Mouse (Mus musculus) G1E (cell line): ENCODE data around the gene Alpl. TPM values are rescaled to one million over a fixed set of nuclear protein-coding genes. Genes with fewer than 3 reads are reported as not detected.

ENCODE experiments used
- ATAC-seq: 2 replicates; pipeline ENCODE4 v1.8.0; 2016; ENCODE audit warnings: mild to moderate bottlenecking; ENCODE audit not compliant: insufficient number of reproducible peaks, poor library complexity, low FRiP score, severe bottlenecking; ENCODE audit errors: extremely low read depth
- DNase-seq: peaks from one replicate; pipeline ENCODE4 v3.0.0; 2012; ENCODE audit warnings: low spot score
- H3K27me3 ChIP-seq: 2 replicates; pipeline ENCODE4 v1.6.1; 2012; ENCODE audit warnings: mild to moderate bottlenecking, low read length, inconsistent platforms; ENCODE audit not compliant: insufficient read depth
- H3K36me3 ChIP-seq: replicated peaks from 2 replicates; pipeline ENCODE3; 2012; ENCODE audit warnings: mild to moderate bottlenecking, inconsistent platforms
- H3K4me1 ChIP-seq: 2 replicates; pipeline ENCODE4 v1.6.1; 2012; ENCODE audit warnings: low read depth, low read length, inconsistent platforms, mixed read lengths; ENCODE audit not compliant: insufficient read depth
- H3K4me3 ChIP-seq: 2 replicates; pipeline ENCODE4 v1.5.1; 2012; ENCODE audit warnings: low read depth, mild to moderate bottlenecking, inconsistent platforms, low read length, moderate library complexity, mixed read lengths
- H3K9me3 ChIP-seq: replicated peaks from 2 replicates; pipeline ENCODE4 v1.6.1; 2012; ENCODE audit warnings: inconsistent platforms
- CTCF ChIP-seq: IDR thresholded peaks from 2 replicates; pipeline ENCODE4 v1.5.1; 2012; ENCODE audit warnings: low read depth, low read length, inconsistent platforms, mixed read lengths
- GATA1 ChIP-seq: IDR thresholded peaks from 2 replicates; pipeline ENCODE4 v1.6.1; 2012; ENCODE audit warnings: borderline replicate concordance, low read length, inconsistent platforms, mixed read lengths
- GATA2 ChIP-seq: IDR thresholded peaks from 2 replicates; pipeline ENCODE4 v1.6.1; 2012; ENCODE audit warnings: low read depth, low read length, inconsistent platforms, borderline replicate concordance
- POLR2AphosphoS5 ChIP-seq: IDR thresholded peaks from 2 replicates; pipeline ENCODE4 v1.6.1; 2012; ENCODE audit warnings: low read depth, low read length, inconsistent platforms; ENCODE audit not compliant: insufficient replicate concordance
- TAL1 ChIP-seq: conservative IDR thresholded peaks from 2 replicates; pipeline ENCODE4 v1.6.1; 2012; ENCODE audit warnings: low read depth, low read length, inconsistent platforms, mixed read lengths
- polyA plus RNA-seq: library from polyadenylated mRNA; stranded (reverse); fragments of >175 nt; gene quantifications from 2 replicates; pipeline ENCODE4 v1.2.3, GENCODE M21; 2012
- total RNA-seq, 2 experiments: library from RNA; stranded (forward) in 1 of 2; stranded (reverse) in 1 of 2; fragments of 200-1000 nt in 1 of 2; fragments of >200 nt in 1 of 2; fragmentation: Nextera tagmentation in 1 of 2; gene quantifications; 2 replicates each; pipeline ENCODE4 v1.2.3; 2014 to 2017

Alpl gene
- total and polyA plus RNA-seq, 3 experiments = not detected

GRCm38 (mm10) chr4:137784741-137785140 is 11.4 kb downstream of the Alpl start:
- DNase-seq (no peak), ATAC-seq (no peak)
- H3K27me3 ChIP-seq = peaks cover 8% of the 10 kb centered on the region
- H3K4me3 ChIP-seq = no peak overlapping the region
- no peaks in the 10 kb centered on the region for H3K9me3 ChIP-seq
- TF ChIP-seq POLR2AphosphoS5 = no peak
- no peaks in the 10 kb centered on the region for H3K4me1 ChIP-seq
- no peaks in the 10 kb centered on the region for H3K36me3 ChIP-seq

- H3K36me3 ChIP-seq = no peaks in the 10 kb centered on the region
These were observed 12.5 kb downstream of the Alpl start for GRCm38 (mm10) chr4:137783541-137784191.

DNA sequence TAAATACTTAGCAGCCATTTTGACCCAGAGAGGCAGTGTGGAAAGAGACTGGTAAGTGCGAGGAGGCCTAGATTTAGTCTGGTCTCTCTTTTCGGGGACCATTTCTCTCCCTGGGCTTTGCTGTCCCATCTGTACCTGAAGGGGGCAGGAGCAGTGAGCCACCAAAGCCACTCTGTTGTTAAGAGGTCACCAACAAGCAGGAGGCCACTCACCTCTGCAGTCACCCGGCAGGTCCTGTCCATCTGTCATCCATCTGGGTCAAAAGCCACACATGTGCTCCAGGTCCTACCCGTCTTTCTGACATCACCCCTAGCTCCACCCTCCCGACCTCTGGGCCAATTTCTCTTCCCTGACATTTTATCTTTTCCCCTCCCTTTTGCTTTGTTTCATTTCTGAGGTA is 14.2 kb downstream of the Alpl start:
- no peak overlapping the region for H3K4me3 ChIP-seq
- ATAC-seq (no peak), DNase-seq (no peak)
- H3K4me1 ChIP-seq = no peaks in the 10 kb centered on the region
- H3K9me3 ChIP-seq = no peaks in the 10 kb centered on the region
- TF ChIP-seq POLR2AphosphoS5 (no peak), TAL1 (no peak), GATA1 (no peak), CTCF (no peak)
- no peaks in the 10 kb centered on the region for H3K36me3 ChIP-seq
- peaks cover 8% of the 10 kb centered on the region for H3K27me3 ChIP-seq

More at GRCm38 (mm10) chr4:137783541-137784191, 12.5 kb downstream of the Alpl start:
- no peaks in the 10 kb centered on the region for H3K4me1 ChIP-seq
- no peaks in the 10 kb centered on the region for H3K9me3 ChIP-seq
- H3K27me3 ChIP-seq = peaks cover 8% of the 10 kb centered on the region
- no peak for TF ChIP-seq CTCF
- TF ChIP-seq GATA1 = no peak
- TF ChIP-seq POLR2AphosphoS5 = no peak
- TF ChIP-seq TAL1 = no peak
- TF ChIP-seq GATA2 = no peak
- DNase-seq (no peak), ATAC-seq (no peak)
- no peak overlapping the region for H3K4me3 ChIP-seq

DNA sequence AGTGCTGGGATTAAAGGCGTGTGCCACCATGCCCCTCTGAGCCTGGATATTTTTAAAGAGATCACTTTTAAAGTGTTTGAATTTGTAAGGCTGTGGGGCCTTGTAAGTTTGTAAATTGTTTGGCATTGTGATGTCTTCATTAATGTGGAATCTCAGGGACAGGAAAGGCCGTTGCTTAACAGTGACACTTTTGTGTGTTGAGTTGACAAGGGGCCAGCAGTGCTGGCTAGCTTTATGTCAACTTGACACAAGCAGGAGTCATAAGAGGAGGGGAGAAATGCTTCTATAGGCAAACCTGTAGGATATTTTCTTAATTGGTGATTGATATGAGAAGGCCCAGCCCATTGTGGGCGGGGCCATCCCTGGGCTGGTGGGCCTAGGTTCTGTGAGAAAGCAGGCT is 15.2 kb downstream of the Alpl start:
- peaks cover 8% of the 10 kb centered on the region for H3K27me3 ChIP-seq
- TF ChIP-seq POLR2AphosphoS5 = no peak
- no peak for TF ChIP-seq TAL1
- no peak for TF ChIP-seq CTCF
- TF ChIP-seq GATA2 = no peak
- TF ChIP-seq GATA1 = no peak

DNA sequence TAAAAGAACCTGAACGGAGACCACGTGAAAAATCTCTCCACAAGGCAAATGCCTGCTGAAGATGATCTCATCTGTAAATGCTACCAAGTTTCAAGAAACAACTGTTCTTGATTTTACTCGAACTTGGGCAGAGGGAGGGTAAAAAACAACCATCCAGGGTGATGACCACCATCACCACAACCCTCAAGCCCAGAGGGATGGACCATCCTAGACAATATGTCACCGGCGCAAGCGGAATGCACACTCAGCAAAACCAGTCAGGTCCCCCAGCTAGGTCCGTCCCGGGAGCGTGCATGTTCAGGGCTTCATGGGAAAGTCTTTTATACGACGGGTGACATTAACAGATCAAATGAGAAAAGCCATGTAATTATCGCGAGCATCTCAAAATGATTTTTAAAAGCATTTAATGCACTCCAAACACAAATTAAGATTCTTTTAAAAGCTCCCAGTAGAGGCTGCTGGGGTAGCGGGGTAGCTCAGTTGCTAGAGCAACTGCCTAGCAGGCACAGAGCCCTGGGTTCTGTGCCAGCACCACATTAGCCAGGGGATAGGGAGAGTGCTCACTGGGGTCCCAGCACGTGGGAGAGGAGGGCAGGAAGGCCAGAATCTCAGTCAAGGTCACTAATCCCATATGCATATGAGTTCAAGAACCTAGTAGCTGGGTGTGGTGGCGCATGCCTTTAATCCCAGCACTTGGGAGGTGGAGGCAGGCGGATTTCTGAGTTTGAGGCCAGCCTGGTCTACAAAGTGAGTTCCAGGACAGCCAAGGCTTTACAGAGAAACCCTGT is 17.6 kb downstream of the Alpl start:
- DNase-seq (no peak), ATAC-seq (no peak)
- Histone ChIP-seq H3K36me3 (no peaks in the 10 kb centered on the region), H3K9me3 (no peaks in the 10 kb centered on the region), H3K4me1 (no peaks in the 10 kb centered on the region), H3K27me3 (peaks cover 3% of the 10 kb centered on the region), H3K4me3 (no peak overlapping the region)
- TF ChIP-seq GATA2 (no peak), TAL1 (no peak), CTCF (no peak), POLR2AphosphoS5 (no peak), GATA1 (no peak)

More for the DNA sequence above, 15.2 kb downstream of the Alpl start:
- no peaks in the 10 kb centered on the region for H3K4me1 ChIP-seq
- no peaks in the 10 kb centered on the region for H3K9me3 ChIP-seq
- DNase-seq = no peak
- H3K4me3 ChIP-seq = no peak overlapping the region
- H3K36me3 ChIP-seq = no peaks in the 10 kb centered on the region
- ATAC-seq = no peak

- H3K27me3 ChIP-seq = 0 out of 2 replicates have a peak, but pooled peaks cover under 1% of the 10 kb centered on the region
- TF ChIP-seq TAL1 (no peak), GATA1 (no peak)
- no peak for ATAC-seq
These were observed 18.3 kb downstream of the Alpl start for GRCm38 (mm10) chr4:137777866-137778265.

GRCm38 (mm10) chr4:137774505-137774904 is 21.7 kb downstream of the Alpl start:
- ATAC-seq (no peak), DNase-seq (no peak)
- Histone ChIP-seq H3K4me1 (no peaks in the 10 kb centered on the region), H3K9me3 (no peaks in the 10 kb centered on the region), H3K36me3 (no peaks in the 10 kb centered on the region), H3K4me3 (no peak overlapping the region), H3K27me3 (peaks cover 9% of the 10 kb centered on the region; the same call in 1 of the 2 replicates)
- TF ChIP-seq POLR2AphosphoS5 (no peak), TAL1 (no peak), GATA2 (no peak), GATA1 (no peak), CTCF (no peak)

More at GRCm38 (mm10) chr4:137777866-137778265, 18.3 kb downstream of the Alpl start:
- Histone ChIP-seq H3K9me3 (no peaks in the 10 kb centered on the region), H3K36me3 (no peaks in the 10 kb centered on the region), H3K4me3 (no peak overlapping the region), H3K4me1 (no peaks in the 10 kb centered on the region)
- DNase-seq = no peak
